Mouse (Mus musculus): ENCODE measurements around the gene BC051019.

GRCm38 (mm10) chr7:109741060-109741459, 17.4 kb upstream of the BC051019 start:
- no peak for TF ChIP-seq CTCF (IDR thresholded peaks at IDR 0.05; ENCODE audit: low read depth)
- TF ChIP-seq EP300 (IDR thresholded peaks at IDR 0.05; ENCODE audit: low read depth), result no peak
